ENCODE assay signal across 8 mouse cellular contexts in the genomic region with DNA sequence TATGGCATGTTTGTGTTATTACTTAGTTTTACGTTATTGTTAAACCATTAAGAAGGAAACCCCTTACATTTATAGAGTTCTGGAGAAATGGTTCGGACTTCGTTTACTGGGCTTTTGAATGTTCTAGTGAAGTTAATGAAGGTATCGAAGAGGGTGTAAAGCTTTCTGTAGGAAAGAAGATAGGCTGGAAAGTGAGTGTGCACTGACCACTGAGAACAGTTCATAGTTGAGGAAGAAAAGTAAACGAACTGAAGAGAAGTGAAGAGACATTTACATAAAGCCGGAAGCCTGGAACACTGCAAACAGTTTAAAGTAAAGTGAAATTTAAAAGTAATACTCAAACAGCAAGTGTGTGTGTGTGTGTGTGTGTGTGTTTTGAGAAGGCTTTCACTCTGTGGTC. TPM values are rescaled to one million over a fixed set of nuclear protein-coding genes. Genes with fewer than 3 reads are reported as not detected.
A peak's percentile ranks its signal among the peaks of the same experiment; 100 is the strongest.
DNase-seq lines count a peak whose midpoint lies in the region; ATAC-seq and TF ChIP-seq lines count a peak whose summit lies in the region.

No protein-coding gene starts in this region.

- H3K9ac ChIP-seq in kidney, embryonic 14.5 days (ENCODE audit: low read depth, low read length) = no peak overlapping the region
- H3K9ac ChIP-seq in liver, postnatal 0 days (replicated peaks) = peak overlapping the region; percentile 41

- H3K27ac ChIP-seq in kidney, embryonic 14.5 days (ENCODE audit: low read depth, low read length) = no peak overlapping the region
- no peak overlapping the region for H3K27ac ChIP-seq in embryonic facial prominence, embryonic 10.5 days (replicated peaks)
- H3K27ac ChIP-seq in liver, postnatal 0 days (ENCODE audit: low read depth) = 0 out of 2 replicates have a peak overlapping the region, but pooled peaks have one; percentile 48

- no peak for ATAC-seq in kidney, embryonic 14.5 days (ENCODE audit: low FRiP score, low TSS enrichment)
- ATAC-seq in liver, postnatal 0 days = no peak

- WGBS in kidney, embryonic 14.5 days = 73% methylated on average over 6 of the region's 6 CpGs
- WGBS in embryonic facial prominence, embryonic 10.5 days = 84% methylated on average over 6 of the region's 6 CpGs
- 35% methylated on average over 6 of the region's 6 CpGs for WGBS in liver, postnatal 0 days (ENCODE audit: insufficient replicate concordance)

- H3K4me3 ChIP-seq in kidney, embryonic 14.5 days (ENCODE audit: low read length) = no peak overlapping the region
- peak overlapping the region; percentile 91 for H3K4me3 ChIP-seq in embryonic facial prominence, embryonic 10.5 days
- peak overlapping the region; percentile 39 for H3K4me3 ChIP-seq in liver, postnatal 0 days (ENCODE audit: low read depth, low read length)

- no peak for TF ChIP-seq EP300 in liver, postnatal 0 days (IDR thresholded peaks at IDR 0.05; ENCODE audit: low read depth)

- DNase-seq in kidney, adult 9 months = no peak
- peak; percentile 35 for DNase-seq in CD4-positive helper T cell, adult 2 months (ENCODE audit: low read depth, low spot score)
- no peak for DNase-seq in embryonic facial prominence, embryonic 10.5 days (ENCODE audit: low spot score)
- DNase-seq in liver, postnatal 0 days = no peak
- no peak for DNase-seq in urinary bladder, postnatal 14 days (ENCODE audit: low spot score)
- DNase-seq in right cerebral cortex, postnatal 36 days (ENCODE audit: low spot score in 2 of 2) = no peak
- no peak for DNase-seq in cerebellum, adult 18-20 months

- TF ChIP-seq CTCF in liver, postnatal 0 days (IDR thresholded peaks at IDR 0.05; ENCODE audit: low read depth) = no peak

- no peaks in the 10 kb centered on the region for H3K9me3 ChIP-seq in kidney, embryonic 14.5 days (ENCODE audit: control insufficient read depth, low read length)
- no peaks in the 10 kb centered on the region for H3K9me3 ChIP-seq in embryonic facial prominence, embryonic 10.5 days
- no peaks in the 10 kb centered on the region for H3K9me3 ChIP-seq in liver, postnatal 0 days (ENCODE audit: low read length)

- no peaks in the 10 kb centered on the region for H3K4me1 ChIP-seq in kidney, embryonic 14.5 days (ENCODE audit: control insufficient read depth, insufficient read depth, low read length)
- H3K4me1 ChIP-seq in embryonic facial prominence, embryonic 10.5 days = peaks cover 8% of the 10 kb centered on the region; the same call in 1 of the 2 replicates
- H3K4me1 ChIP-seq in liver, postnatal 0 days (ENCODE audit: insufficient read depth) = peaks cover 25% of the 10 kb centered on the region

- no peaks in the 10 kb centered on the region for H3K36me3 ChIP-seq in kidney, embryonic 14.5 days (ENCODE audit: control insufficient read depth, insufficient read depth, low read length)
- no peaks in the 10 kb centered on the region for H3K36me3 ChIP-seq in embryonic facial prominence, embryonic 10.5 days (replicated peaks)
- H3K36me3 ChIP-seq in liver, postnatal 0 days (replicated peaks; ENCODE audit: insufficient read depth, low read length) = no peaks in the 10 kb centered on the region

- H3K27me3 ChIP-seq in kidney, embryonic 14.5 days (ENCODE audit: control insufficient read depth, insufficient read depth, low read length) = no peaks in the 10 kb centered on the region
- H3K27me3 ChIP-seq in embryonic facial prominence, embryonic 10.5 days (replicated peaks; ENCODE audit: low read depth, poor library complexity, severe bottlenecking) = no peaks in the 10 kb centered on the region
- H3K27me3 ChIP-seq in liver, postnatal 0 days (ENCODE audit: insufficient read depth, low read length) = no peaks in the 10 kb centered on the region

- peak overlapping the region; percentile 6; the same call in 1 of the 2 replicates for H3K4me2 ChIP-seq in kidney, embryonic 14.5 days (replicated peaks; ENCODE audit: low read depth, low read length)
- H3K4me2 ChIP-seq in liver, postnatal 0 days (ENCODE audit: low read depth, low read length) = peak overlapping the region; percentile 71

RNA-seq across cellular contexts. Expression of gene Foxn2, which starts 2.1 kb away (rescaled TPM):
- polyA plus RNA-seq in kidney, embryonic 14.5 days (2014; fragmentation: Nextera tagmentation; extraction: Ambion mirVana) = 12.2 and 12.6 TPM in 2 replicates
- polyA plus RNA-seq in embryonic facial prominence, embryonic 10.5 days (2016; fragmentation: Nextera tagmentation; extraction: Ambion mirVana) = 16.6 and 17.3 TPM in 2 replicates
- polyA plus RNA-seq in liver, postnatal 0 days (2015; fragmentation: Nextera tagmentation; extraction: Ambion mirVana) = 6.6 and 6.8 TPM in 2 replicates
